Mouse (Mus musculus) hindbrain, embryonic 11.5 days (tissue): ENCODE measurements at regions not wholly inside any gene's neighbourhood (a gene's known extent, or its start where the extent isn't known, plus 50 kb on each side); places are given as distances from the start of the nearest gene placed in this dataset.

Experiments
- ATAC-seq: fragments of 200-750 bp; cut with Nextera tagmentation; 2 replicates; pipeline ENCODE4 v1.8.0; 2017; ENCODE audit warnings: mild to moderate bottlenecking, moderate TSS enrichment, moderate library complexity; ENCODE audit not compliant: low FRiP score
- DNase-seq: peaks from one replicate; pipeline ENCODE4 v3.0.0-alpha.2; 2015; ENCODE audit warnings: low spot score
- H3K27ac ChIP-seq: fragments of 300-500 bp; sonication (generic); 2 replicates; pipeline ENCODE4 v1.5.1; 2014; ENCODE audit warnings: mild to moderate bottlenecking, low read depth, low read length
- H3K27me3 ChIP-seq: fragments of 300-500 bp; sonication (generic); 2 replicates; pipeline ENCODE4 v1.6.1; 2014; ENCODE audit warnings: mild to moderate bottlenecking, low read length, moderate library complexity, mixed read lengths; ENCODE audit not compliant: control insufficient read depth, insufficient read depth
- H3K36me3 ChIP-seq: fragments of 300-500 bp; sonication (generic); 2 replicates; pipeline ENCODE4 v1.6.1; 2014; ENCODE audit warnings: mild to moderate bottlenecking, low read length, moderate library complexity, mixed read lengths; ENCODE audit not compliant: control insufficient read depth, insufficient read depth
- H3K4me1 ChIP-seq: fragments of 300-500 bp; sonication (generic); replicated peaks from 2 replicates; pipeline ENCODE4 v1.6.1; 2014; ENCODE audit warnings: low read length, mixed read lengths; ENCODE audit not compliant: control insufficient read depth, insufficient read depth
- H3K4me2 ChIP-seq: fragments of 300-500 bp; sonication (generic); replicated peaks from 2 replicates; pipeline ENCODE4 v1.6.1; 2014; ENCODE audit warnings: mild to moderate bottlenecking, low read depth, low read length
- H3K4me3 ChIP-seq: fragments of 300-500 bp; sonication (generic); 2 replicates; pipeline ENCODE4 v1.5.1; 2014; ENCODE audit warnings: low read depth, low read length
- H3K9ac ChIP-seq: fragments of 300-500 bp; sonication (generic); 2 replicates; pipeline ENCODE4 v1.6.1; 2014; ENCODE audit warnings: low read depth, low read length
- H3K9me3 ChIP-seq: fragments of 300-500 bp; sonication (generic); 2 replicates; pipeline ENCODE4 v1.6.1; 2016; ENCODE audit warnings: low read length; ENCODE audit not compliant: control insufficient read depth
- WGBS: fragments of 180-500 bp; shearing (Covaris S2); extraction: QIAGEN DNeasy Blood & Tissue Kit; methylation state at CpG from one replicate; pipeline ENCODE4 v1.1.7; 2014; 5-methylcytosine and 5-hydroxymethylcytosine counted together

DNA sequence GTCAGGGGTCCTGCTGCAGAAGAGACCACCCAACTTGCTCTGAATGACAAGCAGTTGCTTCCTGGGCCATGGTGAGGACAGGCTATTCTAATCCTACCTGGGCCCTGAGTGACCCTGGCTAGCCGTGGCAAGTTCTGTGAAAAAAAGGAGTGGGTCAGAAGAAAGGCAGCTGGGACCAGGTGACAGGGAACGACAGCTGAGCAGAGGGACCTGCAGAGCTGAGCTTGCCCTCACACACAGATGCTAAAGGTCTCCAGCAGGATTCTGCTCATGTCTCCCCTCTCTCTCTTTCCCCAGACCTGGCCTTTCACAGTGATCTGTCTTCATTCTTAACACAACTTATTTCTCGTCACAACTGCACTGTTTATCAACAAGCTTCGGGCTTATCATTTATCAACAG, 206.4 kb downstream of the Gm12728 start:
- H3K36me3 ChIP-seq, result no peaks in the 10 kb centered on the region
- WGBS, result 75% methylated on average over 4 of the region's 4 CpGs
- H3K9me3 ChIP-seq, result no peaks in the 10 kb centered on the region
- H3K9ac ChIP-seq, result no peak overlapping the region
- H3K4me3 ChIP-seq, result no peak overlapping the region
- no peak for DNase-seq
- H3K27me3 ChIP-seq, result no peaks in the 10 kb centered on the region
- no peak for ATAC-seq
- H3K4me2 ChIP-seq, result no peak overlapping the region
- H3K4me1 ChIP-seq, result no peaks in the 10 kb centered on the region
- no peak overlapping the region for H3K27ac ChIP-seq

GRCm38 (mm10) chr4:105996893-105997630, 207.4 kb downstream of the Gm12728 start:
- H3K27ac ChIP-seq, result no peak overlapping the region
- H3K36me3 ChIP-seq, result no peaks in the 10 kb centered on the region
- WGBS, result 68% methylated on average over 3 of the region's 3 CpGs

GRCm38 (mm10) chr4:106002516-106002915, 212.8 kb downstream of the Gm12728 start:
- 96% methylated on average over 3 of the region's 3 CpGs for WGBS
- Histone ChIP-seq H3K36me3 (no peaks in the 10 kb centered on the region), H3K27me3 (no peaks in the 10 kb centered on the region), H3K9me3 (no peaks in the 10 kb centered on the region), H3K4me1 (no peaks in the 10 kb centered on the region), H3K27ac (no peak overlapping the region), H3K9ac (no peak overlapping the region), H3K4me2 (no peak overlapping the region), H3K4me3 (no peak overlapping the region)
- no peak for ATAC-seq
- no peak for DNase-seq

More at GRCm38 (mm10) chr4:105996893-105997630, 207.4 kb downstream of the Gm12728 start:
- no peak overlapping the region for H3K9ac ChIP-seq
- H3K4me2 ChIP-seq, result no peak overlapping the region
- H3K27me3 ChIP-seq, result no peaks in the 10 kb centered on the region
- H3K4me3 ChIP-seq, result no peak overlapping the region
- H3K4me1 ChIP-seq, result no peaks in the 10 kb centered on the region
- H3K9me3 ChIP-seq, result no peaks in the 10 kb centered on the region
- no peak for DNase-seq
- no peak for ATAC-seq

DNA sequence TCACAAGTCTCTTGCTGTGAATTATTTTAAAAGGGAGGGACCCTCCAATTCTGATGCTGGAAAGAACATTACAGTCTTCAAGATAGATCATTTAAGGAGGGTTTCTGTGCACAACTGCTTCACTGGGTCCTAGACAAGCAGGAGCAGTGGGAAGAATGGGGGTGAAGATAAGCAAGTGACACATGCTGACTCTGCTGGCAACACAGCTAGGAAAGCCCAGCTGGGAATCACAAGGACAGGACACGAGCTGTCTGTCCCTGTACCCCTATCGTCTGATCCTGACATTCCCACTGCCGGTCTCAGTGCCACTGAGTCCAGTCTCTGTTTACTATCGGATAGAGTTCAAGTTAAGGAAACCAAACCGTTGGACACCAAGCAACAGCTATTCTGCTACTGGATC, 216.3 kb downstream of the Gm12728 start:
- 81% methylated on average over 5 of the region's 5 CpGs for WGBS

GRCm38 (mm10) chr4:106007334-106008190, 217.9 kb downstream of the Gm12728 start:
- WGBS, result 80% methylated on average over 8 of the region's 8 CpGs
- H3K4me3 ChIP-seq, result no peak overlapping the region
- no peaks in the 10 kb centered on the region for H3K36me3 ChIP-seq
- no peak overlapping the region for H3K4me2 ChIP-seq
- no peaks in the 10 kb centered on the region for H3K27me3 ChIP-seq
- H3K9ac ChIP-seq, result no peak overlapping the region
- no peak overlapping the region for H3K27ac ChIP-seq
- no peaks in the 10 kb centered on the region for H3K9me3 ChIP-seq
- no peaks in the 10 kb centered on the region for H3K4me1 ChIP-seq
- DNase-seq (no peak), ATAC-seq (no peak)

More for the DNA sequence above, 216.3 kb downstream of the Gm12728 start:
- no peak overlapping the region for H3K9ac ChIP-seq
- no peak overlapping the region for H3K27ac ChIP-seq
- no peaks in the 10 kb centered on the region for H3K9me3 ChIP-seq
- no peak overlapping the region for H3K4me2 ChIP-seq
- H3K27me3 ChIP-seq, result no peaks in the 10 kb centered on the region
- H3K4me1 ChIP-seq, result no peaks in the 10 kb centered on the region
- no peaks in the 10 kb centered on the region for H3K36me3 ChIP-seq
- no peak for DNase-seq
- ATAC-seq, result no peak
- H3K4me3 ChIP-seq, result no peak overlapping the region

- Histone ChIP-seq H3K9ac (no peak overlapping the region), H3K36me3 (no peaks in the 10 kb centered on the region), H3K27ac (no peak overlapping the region), H3K4me2 (no peak overlapping the region), H3K27me3 (no peaks in the 10 kb centered on the region), H3K4me3 (no peak overlapping the region), H3K9me3 (no peaks in the 10 kb centered on the region), H3K4me1 (no peaks in the 10 kb centered on the region)
- 86% methylated on average over 6 of the region's 6 CpGs for WGBS
- no peak for ATAC-seq
- no peak for DNase-seq
Measured at GRCm38 (mm10) chr4:106017065-106017646, 227.5 kb downstream of the Gm12728 start.

DNA sequence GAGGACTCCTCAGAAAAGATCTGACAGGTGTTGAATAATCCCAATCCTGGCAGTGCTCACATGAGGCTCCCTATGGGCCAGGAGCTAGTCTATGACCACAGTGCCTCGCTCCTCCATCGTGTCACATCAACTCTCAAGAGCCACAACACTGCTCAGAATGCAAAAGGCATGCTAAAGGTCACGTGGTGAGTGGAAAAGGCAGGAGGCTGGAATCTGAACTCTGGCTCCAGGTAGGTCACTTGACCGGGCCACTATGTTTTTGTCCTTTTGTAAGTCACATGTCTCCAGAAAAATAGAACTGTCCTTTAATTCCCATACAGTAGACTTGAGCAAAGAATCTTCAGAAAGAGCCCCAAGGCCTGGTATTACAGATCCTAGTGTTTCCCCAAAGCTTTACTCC, 229.3 kb downstream of the Gm12728 start:
- Histone ChIP-seq H3K4me2 (no peak overlapping the region), H3K4me1 (no peaks in the 10 kb centered on the region), H3K4me3 (no peak overlapping the region), H3K27me3 (no peaks in the 10 kb centered on the region), H3K9me3 (no peaks in the 10 kb centered on the region), H3K36me3 (no peaks in the 10 kb centered on the region), H3K27ac (no peak overlapping the region), H3K9ac (no peak overlapping the region)
- no peak for DNase-seq
- ATAC-seq, result no peak
- WGBS, result 82% methylated on average over 4 of the region's 4 CpGs

DNA sequence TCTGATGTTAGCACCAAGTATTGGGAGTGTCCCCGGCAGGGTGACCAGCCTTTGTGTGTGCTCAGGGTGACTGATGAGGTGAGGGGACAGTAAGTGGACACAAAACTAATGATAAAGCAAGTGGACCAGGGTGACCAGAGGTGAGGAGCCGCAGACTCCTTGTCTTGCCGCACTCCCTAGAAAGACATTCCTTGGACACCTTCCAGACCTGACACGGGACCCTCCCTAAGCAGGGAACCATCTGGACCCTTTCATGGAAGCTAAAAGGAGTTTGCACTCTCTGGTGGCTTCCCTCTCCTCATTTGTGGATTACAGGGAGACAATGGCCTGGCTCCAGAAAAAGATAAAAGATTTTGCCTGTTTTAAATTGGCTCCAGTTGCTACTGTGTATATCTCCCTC, 230.7 kb downstream of the Gm12728 start:
- 73% methylated on average over 4 of the region's 4 CpGs for WGBS

More for the DNA sequence above, 230.7 kb downstream of the Gm12728 start:
- DNase-seq (no peak), ATAC-seq (no peak)
- Histone ChIP-seq H3K4me2 (no peak overlapping the region), H3K36me3 (no peaks in the 10 kb centered on the region), H3K27ac (no peak overlapping the region), H3K4me1 (no peaks in the 10 kb centered on the region), H3K9ac (no peak overlapping the region), H3K27me3 (no peaks in the 10 kb centered on the region), H3K4me3 (no peak overlapping the region), H3K9me3 (no peaks in the 10 kb centered on the region)
